9 mouse cellular contexts compared by ENCODE assay signal in the genomic region with DNA sequence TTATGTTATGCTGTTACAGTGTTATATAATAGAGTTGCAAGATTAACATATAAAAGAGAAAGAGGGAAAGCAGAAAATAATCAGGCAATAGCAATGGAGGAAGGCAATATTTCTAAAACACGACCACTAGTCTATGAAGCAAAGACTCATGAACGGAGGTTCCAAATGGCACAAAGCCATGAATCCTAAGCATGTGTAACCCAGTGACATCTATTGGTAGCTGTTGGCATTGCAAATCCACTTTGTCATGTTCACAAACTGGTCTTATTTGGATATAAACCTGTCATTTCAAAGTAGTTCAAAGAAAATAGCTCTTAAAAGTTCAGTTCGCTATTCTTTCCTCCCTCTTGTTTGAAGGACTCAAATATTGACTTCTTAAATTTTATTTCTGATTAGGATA.
DNase-seq lines count a peak whose midpoint lies in the region; ATAC-seq and TF ChIP-seq lines count a peak whose summit lies in the region.
"Had no signal": no experiment of that assay in that cellular context is flagged by ENCODE, and none has a peak within 500 bp of the region (broad histone marks: within the 10 kb centered on the region; RNA-seq: fewer than 3 reads in every experiment).

No protein-coding gene starts in this region.

- H3K27me3 ChIP-seq in kidney, embryonic 16.5 days (ENCODE audit: insufficient read depth, low read length): no peaks in the 10 kb centered on the region
- H3K27me3 ChIP-seq in lung, postnatal 0 days (replicated peaks; ENCODE audit: insufficient read depth, low read length): no peaks in the 10 kb centered on the region
- H3K27me3 ChIP-seq: embryonic facial prominence, embryonic 12.5 days; liver, embryonic 15.5 days had no signal

- H3K27ac ChIP-seq in kidney, embryonic 16.5 days (ENCODE audit: low read length): no peak overlapping the region
- no peak overlapping the region for H3K27ac ChIP-seq in lung, postnatal 0 days (ENCODE audit: low read length)
- H3K27ac ChIP-seq: embryonic facial prominence, embryonic 12.5 days; liver, embryonic 15.5 days had no signal

- no peak for ATAC-seq in kidney, embryonic 16.5 days (ENCODE audit: low FRiP score, low TSS enrichment)
- ATAC-seq in lung, postnatal 0 days: no peak

- no peaks in the 10 kb centered on the region for H3K4me1 ChIP-seq in kidney, embryonic 16.5 days (ENCODE audit: insufficient read depth, low read length)
- H3K4me1 ChIP-seq in lung, postnatal 0 days (ENCODE audit: insufficient read depth, low read depth, low read length): no peaks in the 10 kb centered on the region
- H3K4me1 ChIP-seq: embryonic facial prominence, embryonic 12.5 days; liver, embryonic 15.5 days had no signal

- H3K4me2 ChIP-seq in kidney, embryonic 16.5 days (replicated peaks; ENCODE audit: low read depth, low read length): no peak overlapping the region
- no peak overlapping the region for H3K4me2 ChIP-seq in lung, postnatal 0 days (replicated peaks; ENCODE audit: low read depth, low read length)
- H3K4me2 ChIP-seq: embryonic facial prominence, embryonic 12.5 days; liver, embryonic 15.5 days had no signal

- peak; percentile 74 for TF ChIP-seq CTCF in lung, postnatal 0 days (IDR thresholded peaks at IDR 0.05)

- WGBS in kidney, embryonic 16.5 days: 12% methylated on average over 3 of the region's 3 CpGs
- 21% methylated on average over 3 of the region's 3 CpGs for WGBS in lung, postnatal 0 days

- intact Hi-C loops in heart, postnatal 36 days (cut with DNase I): loop anchor here (5.0 kb wide), 1 partner anchor 442 kb away; no protein-coding TSS in a partner anchor

- no peaks in the 10 kb centered on the region for H3K9me3 ChIP-seq in kidney, embryonic 16.5 days (ENCODE audit: low read length)
- no peaks in the 10 kb centered on the region for H3K9me3 ChIP-seq in lung, postnatal 0 days (ENCODE audit: low read length)
- H3K9me3 ChIP-seq: embryonic facial prominence, embryonic 12.5 days; liver, embryonic 15.5 days had no signal

- TF ChIP-seq EP300 in lung, postnatal 0 days (IDR thresholded peaks at IDR 0.05): no peak

- no peaks in the 10 kb centered on the region for H3K36me3 ChIP-seq in kidney, embryonic 16.5 days (ENCODE audit: insufficient read depth, low read length)
- H3K36me3 ChIP-seq in lung, postnatal 0 days (ENCODE audit: insufficient read depth, low read length): no peaks in the 10 kb centered on the region
- H3K36me3 ChIP-seq: embryonic facial prominence, embryonic 12.5 days; liver, embryonic 15.5 days had no signal

- H3K9ac ChIP-seq in kidney, embryonic 16.5 days (replicated peaks; ENCODE audit: low read length): no peak overlapping the region
- H3K9ac ChIP-seq in lung, postnatal 0 days (replicated peaks; ENCODE audit: low read depth): no peak overlapping the region
- H3K9ac ChIP-seq: embryonic facial prominence, embryonic 12.5 days; liver, embryonic 15.5 days had no signal

- DNase-seq in kidney, adult 11 months: peak; percentile 5
- peak; percentile 32 to 58 for DNase-seq in CD8-positive naive resting alpha-beta T cell, adult 2 months (ENCODE audit: low read depth in 2 of 2, low spot score in 2 of 2)
- DNase-seq in MN1 (ENCODE audit: low spot score): peak; percentile 31
- DNase-seq in heart, postnatal 36 days: peak; percentile 5 to 13
- peak; percentile 66 for DNase-seq in lung, postnatal 0 days (ENCODE audit: low spot score)
- DNase-seq in spleen, adult 12 weeks (ENCODE audit: low spot score): no peak

- no peak overlapping the region for H3K4me3 ChIP-seq in kidney, embryonic 16.5 days (ENCODE audit: low read length)
- no peak overlapping the region for H3K4me3 ChIP-seq in lung, postnatal 0 days (ENCODE audit: low read depth, low read length)
- H3K4me3 ChIP-seq: embryonic facial prominence, embryonic 12.5 days; liver, embryonic 15.5 days had no signal
